Mouse (Mus musculus) heart, embryonic 15.5 days (tissue): ENCODE measurements around the gene Uevld. TPM values are rescaled to one million over a fixed set of nuclear protein-coding genes. Genes with fewer than 3 reads are reported as not detected.

Experiments
- polyA plus RNA-seq: library from polyadenylated mRNA; unstranded; fragments of >200 nt; fragmentation: Nextera tagmentation; extraction: Ambion mirVana; gene quantifications from 2 replicates; pipeline ENCODE4 v1.2.1, GENCODE M21; 2015

Uevld gene
- polyA plus RNA-seq, 1 experiment from 2014 or later = 8.9 TPM

Other genes with a start within 250 kb of the Uevld start
- gene Saal1, start 247.8 kb downstream of the Uevld start, polyA plus RNA-seq = 12.6 and 14.3 TPM in 2 replicates
- gene Saa3, start 242.8 kb downstream of the Uevld start, polyA plus RNA-seq = 0.50 and 0.65 TPM in 2 replicates
- 0.06 TPM in 1 of 2 replicates, not detected in the other for gene Saa4, start 225.9 kb downstream of the Uevld start, polyA plus RNA-seq
- gene Saa1, start 215.5 kb downstream of the Uevld start, polyA plus RNA-seq = not detected in 2 replicates
- gene Saa2, start 206.7 kb downstream of the Uevld start, polyA plus RNA-seq = not detected in 2 replicates
- gene Hps5, start 162.5 kb downstream of the Uevld start, polyA plus RNA-seq = 9.5 and 13.6 TPM in 2 replicates
- 28.3 and 28.8 TPM in 2 replicates for gene Gtf2h1, start 162.4 kb downstream of the Uevld start, polyA plus RNA-seq
- gene Ldha, start 117.1 kb downstream of the Uevld start, polyA plus RNA-seq = 2,657 and 2,686 TPM in 2 replicates
- gene Ldhc, start 97.3 kb downstream of the Uevld start, polyA plus RNA-seq = not detected in 2 replicates
- 151 and 155 TPM in 2 replicates for gene Tsg101, start 38.6 kb downstream of the Uevld start, polyA plus RNA-seq
- not detected in 2 replicates for gene Gm9999, start 25.1 kb upstream of the Uevld start, polyA plus RNA-seq
- 13.6 and 15.3 TPM in 2 replicates for gene Spty2d1, start 49.9 kb upstream of the Uevld start, polyA plus RNA-seq
- gene Tmem86a, start 92.1 kb upstream of the Uevld start, polyA plus RNA-seq = 19.7 and 23.9 TPM in 2 replicates
- gene Ptpn5, start 175.2 kb upstream of the Uevld start, polyA plus RNA-seq = 0.44 and 0.61 TPM in 2 replicates
- not detected in 2 replicates for gene Mrgpra6, start 246.4 kb upstream of the Uevld start, polyA plus RNA-seq